Mouse (Mus musculus) cortical plate, adult 2 months (tissue): ENCODE results near the gene Sptb.

Experiments
- CTCF ChIP-seq: fragments of 200-500 bp; IDR thresholded peaks from 2 replicates; pipeline ENCODE4 v1.5.1; 2011; ENCODE audit warnings: mild to moderate bottlenecking, control low read depth, low read length; ENCODE audit not compliant: insufficient read depth; ENCODE audit errors: extremely low read depth
- POLR2A ChIP-seq: fragments of 200-500 bp; IDR thresholded peaks from 2 replicates; pipeline ENCODE4 v1.6.1; 2011; ENCODE audit warnings: mild to moderate bottlenecking, low read length, control low read depth; ENCODE audit not compliant: insufficient read depth; ENCODE audit errors: extremely low read depth

GRCm38 (mm10) chr12:76562196-76562595, 148.2 kb downstream of the Sptb start:
- TF ChIP-seq CTCF (no peak), POLR2A (no peak)
